Mouse (Mus musculus): ENCODE measurements around the gene Slc10a7. TPM values are rescaled to one million over a fixed set of nuclear protein-coding genes. Genes with fewer than 3 reads are reported as not detected.

Gene Slc10a7
- 6.5 TPM for polyA plus RNA-seq (2014; fragmentation: Illumina TruSeq; extraction: RNeasy Lipid Tissue Mini Kit (QIAGEN cat#74804); ENCODE audit: low read depth, low replicate concordance)

DNA sequence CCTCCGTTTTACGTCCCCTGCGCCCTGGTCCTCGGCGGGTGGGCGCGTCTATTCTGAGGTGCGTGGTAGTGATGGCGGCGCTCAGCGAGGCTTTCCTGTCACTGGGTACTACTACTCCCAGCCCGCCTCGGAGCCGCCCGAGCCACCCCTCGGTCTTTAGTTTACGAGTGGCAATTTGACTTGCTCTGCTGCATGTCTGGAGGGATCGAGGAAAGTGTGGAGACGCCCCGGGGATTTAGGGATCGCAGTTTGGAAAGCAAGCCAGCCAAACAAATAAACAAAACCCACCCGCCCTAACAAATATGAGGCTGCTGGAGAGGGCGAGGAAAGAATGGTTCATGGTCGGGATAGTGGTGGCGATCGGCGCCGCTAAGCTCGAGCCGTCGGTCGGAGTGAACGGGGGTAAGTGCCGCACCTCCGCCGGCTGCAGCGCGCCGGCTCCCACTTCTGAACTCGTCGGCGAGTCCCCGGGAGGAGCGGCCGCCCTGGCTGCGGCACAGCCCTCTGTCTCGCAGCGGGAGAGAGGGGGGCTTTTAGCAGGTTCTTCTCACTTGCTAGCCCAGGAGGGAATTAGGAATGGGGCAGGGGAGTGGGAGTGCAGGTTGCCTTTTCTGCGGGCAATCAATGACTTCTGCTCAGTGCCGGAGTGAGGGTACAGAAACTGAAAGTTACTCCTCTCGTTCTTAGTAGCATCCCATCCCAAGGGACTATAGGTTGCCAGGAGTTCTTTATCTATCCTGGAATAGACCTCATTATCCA is at the start of gene Slc10a7:
TSS of gene Slc10a7 (plus strand) at position 74 of the 759 bp plus-strand sequence.

DNA sequence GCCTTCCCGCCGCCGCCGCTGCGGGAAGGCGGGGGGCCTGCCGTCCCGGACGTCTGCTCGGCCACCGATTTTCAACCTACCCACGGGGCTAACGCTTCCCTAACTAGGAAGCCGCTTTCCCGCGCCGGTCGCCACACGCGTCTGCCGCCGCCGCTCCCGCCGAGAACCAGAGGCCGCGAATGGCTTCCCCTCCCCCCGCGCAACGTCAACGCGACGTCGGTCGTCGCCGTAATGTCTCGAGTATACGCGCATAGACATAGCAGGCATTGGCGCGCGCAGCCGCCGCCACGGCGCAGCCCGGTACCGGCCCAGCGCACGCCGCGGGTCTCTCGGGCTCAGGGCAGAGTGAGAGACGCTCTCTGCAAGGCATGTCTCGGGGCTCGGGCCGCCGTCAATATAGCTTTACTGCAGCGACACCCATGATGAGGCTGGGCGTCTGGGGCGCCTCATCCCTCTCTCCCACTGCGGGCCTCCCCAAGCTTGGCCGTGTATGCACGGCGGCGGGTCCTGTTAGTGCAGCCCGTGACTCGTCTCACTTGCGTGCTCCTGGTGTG is 350 bp upstream of the Slc10a7 start, which contains the start of gene Rbmxl1:
TSS of gene Rbmxl1 (minus strand) at position 180 of the 554 bp plus-strand sequence.

Other genes starting within 250 kb of the Slc10a7 start
- gene Pou4f2, start 72.7 kb upstream of the Slc10a7 start, polyA plus RNA-seq (2014; fragmentation: Illumina TruSeq; extraction: RNeasy Lipid Tissue Mini Kit (QIAGEN cat#74804); ENCODE audit: low read depth, low replicate concordance) = 0.22 TPM
- 26.5 TPM for gene Rbmxl1, start 448 bp upstream of the Slc10a7 start, polyA plus RNA-seq (2014; fragmentation: Illumina TruSeq; extraction: RNeasy Lipid Tissue Mini Kit (QIAGEN cat#74804); ENCODE audit: low read depth, low replicate concordance)